Mouse (Mus musculus) E14TG2a.4 (cell line): ENCODE results near the gene Taf3.

Experiments used
- CTCF ChIP-seq: conservative IDR thresholded peaks from 2 replicates; pipeline ENCODE4 v1.5.1; 2014; ENCODE audit warnings: low read length
- NANOG ChIP-seq: IDR thresholded peaks from 2 replicates; pipeline ENCODE4 v1.6.1; 2014; ENCODE audit warnings: borderline replicate concordance, low read length, mixed read lengths
- POU5F1 ChIP-seq: IDR thresholded peaks from 2 replicates; pipeline ENCODE4 v1.6.1; 2014; ENCODE audit warnings: low read length, borderline replicate concordance

DNA sequence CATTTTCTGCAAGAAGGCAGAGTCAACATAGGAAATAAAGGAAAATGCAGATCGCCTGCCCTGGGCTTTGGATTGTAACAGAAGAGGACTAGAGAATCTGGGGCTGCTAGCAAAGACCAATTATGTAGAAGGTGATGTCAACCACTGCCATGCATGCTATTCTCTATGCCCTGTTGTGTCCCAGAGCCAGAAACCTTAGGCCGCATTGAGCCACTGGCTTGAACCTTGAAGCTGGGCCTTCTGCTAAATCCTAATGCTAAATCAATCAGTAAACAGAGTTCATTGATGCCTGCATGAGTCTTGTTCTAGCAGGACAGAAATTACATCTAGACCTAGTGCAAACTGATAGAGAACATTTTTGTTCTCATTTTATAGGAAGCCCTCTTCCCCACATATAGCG, 162.4 kb downstream of the Taf3 start:
- TF ChIP-seq CTCF (no peak), NANOG (no peak), POU5F1 (no peak)
